Mouse (Mus musculus) cerebellum, adult 11-12 months (tissue): Measurements from ENCODE around the gene Slc35c1.

Experiments used
- DNase-seq: peaks from one replicate; pipeline ENCODE4 v3.0.0; 2022

Slc35c1 gene

GRCm38 (mm10) chr2:92433578-92434374 is 26.6 kb downstream of the Slc35c1 start, which contains the start of gene Cry2:
Gene Cry2 (minus strand): TSS chr2:92434043.
- DNase-seq: peak; percentile 100

GRCm38 (mm10) chr2:92432299-92433295 is 27.7 kb downstream of the Slc35c1 start:
- DNase-seq: peak; percentile 70

- DNase-seq: peak; percentile 64
These were observed 28.6 kb downstream of the Slc35c1 start for GRCm38 (mm10) chr2:92431611-92432179.

GRCm38 (mm10) chr2:92430723-92431541 is 29.4 kb downstream of the Slc35c1 start:
- DNase-seq: peak; percentile 76

DNA sequence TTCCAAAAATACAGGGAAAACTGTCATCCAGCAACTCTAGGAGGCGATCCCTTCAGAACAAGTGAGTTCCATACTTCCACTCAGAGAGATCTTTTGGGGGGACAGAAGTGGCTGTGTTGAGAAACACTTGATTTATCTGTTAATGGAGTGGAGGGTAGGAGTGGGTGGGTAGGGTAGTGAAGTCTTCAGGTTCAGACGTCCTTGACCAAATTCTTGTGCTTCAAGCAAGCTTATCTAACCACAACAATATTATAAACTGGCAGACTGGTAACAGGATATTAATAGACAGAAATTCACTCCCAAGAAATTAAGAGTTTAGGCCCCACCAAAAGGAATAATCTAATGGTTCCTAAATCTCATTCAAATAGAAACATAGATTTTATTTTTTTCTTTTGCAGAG is 30.2 kb downstream of the Slc35c1 start:
- DNase-seq: no peak

- peak; percentile 95 for DNase-seq
These were observed 32.5 kb downstream of the Slc35c1 start for GRCm38 (mm10) chr2:92427882-92428281.

DNA sequence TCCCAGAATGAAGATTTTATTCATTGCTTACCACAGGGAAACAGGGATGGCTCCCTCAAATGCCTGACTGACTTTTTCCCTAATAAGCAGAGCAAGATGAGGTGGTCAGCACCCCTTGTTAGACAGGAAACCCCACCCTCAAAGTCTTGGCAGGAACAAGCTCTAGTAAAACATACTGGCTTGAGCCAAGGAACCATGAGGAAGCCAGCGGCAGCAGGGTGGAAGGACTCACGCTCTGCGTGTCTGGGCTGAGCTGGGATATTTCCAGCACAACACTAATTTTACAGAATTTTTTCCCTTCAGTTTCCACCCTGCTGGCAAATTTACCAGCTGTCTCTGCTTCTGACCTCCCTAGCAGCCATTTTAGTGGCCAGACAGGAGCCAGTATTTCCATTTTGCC is 33.9 kb downstream of the Slc35c1 start:
- DNase-seq: peak; percentile 65

DNA sequence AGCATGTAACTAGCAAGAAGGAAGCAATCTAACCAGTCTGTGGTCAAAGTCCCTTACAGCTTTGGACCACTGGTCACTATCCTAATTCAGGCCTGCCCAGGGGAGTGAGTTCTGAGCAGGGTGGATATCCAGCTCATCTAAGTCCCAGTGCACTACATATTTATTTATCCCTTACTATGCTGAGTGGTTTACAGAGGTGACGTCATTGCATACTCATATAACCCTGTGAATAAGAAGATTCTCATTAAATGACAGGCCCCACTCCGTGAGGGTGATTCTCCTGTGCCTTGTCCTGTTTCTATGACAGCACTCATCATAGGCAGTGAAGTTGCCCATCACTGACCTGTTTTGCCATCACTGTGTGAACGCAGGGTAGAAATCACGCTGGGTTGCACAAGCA is 35.0 kb downstream of the Slc35c1 start:
- no peak for DNase-seq

DNA sequence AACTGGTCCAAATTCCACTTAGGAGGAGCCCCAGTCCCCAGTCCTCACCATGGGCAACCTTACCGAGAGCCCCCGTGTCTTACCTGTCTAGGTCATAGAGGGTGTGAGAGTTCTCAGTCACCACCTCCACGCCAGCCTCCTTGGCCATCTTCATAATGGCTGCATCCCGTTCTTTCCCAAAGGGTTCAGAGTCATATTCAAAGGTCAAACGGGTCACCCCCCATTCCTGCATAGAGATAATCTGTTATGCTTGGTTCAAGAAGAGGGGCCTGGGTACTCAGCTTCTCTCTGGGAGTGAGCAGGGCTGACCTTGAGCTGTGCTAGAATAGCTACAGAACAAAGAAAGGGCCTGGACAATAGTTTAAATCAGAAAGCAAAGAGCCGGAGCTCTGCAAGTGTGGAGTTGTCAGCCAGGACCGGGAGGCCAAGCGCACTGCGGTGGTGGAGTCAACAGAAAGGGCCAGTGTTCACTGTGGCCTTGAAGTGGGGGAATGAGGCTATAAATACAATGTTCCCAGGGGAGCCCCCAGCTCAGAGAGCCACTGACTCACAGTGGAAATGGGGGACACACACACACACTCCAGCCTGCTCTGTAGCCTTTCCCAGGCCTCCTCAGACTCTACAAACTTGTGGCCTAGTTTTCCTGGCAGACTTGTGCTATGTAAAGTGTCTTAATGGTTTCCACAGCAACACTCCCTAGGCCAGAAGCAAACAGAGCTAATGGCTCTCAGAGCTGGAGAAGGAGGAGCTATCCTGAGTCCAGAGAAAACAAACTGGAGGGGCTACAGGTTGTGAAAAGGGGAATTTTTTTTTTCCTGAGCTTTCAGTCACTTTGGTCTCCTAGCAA is 35.7 kb downstream of the Slc35c1 start:
- peak; percentile 53 for DNase-seq

GRCm38 (mm10) chr2:92423702-92424461 is 36.5 kb downstream of the Slc35c1 start:
- peak; percentile 94 for DNase-seq

DNA sequence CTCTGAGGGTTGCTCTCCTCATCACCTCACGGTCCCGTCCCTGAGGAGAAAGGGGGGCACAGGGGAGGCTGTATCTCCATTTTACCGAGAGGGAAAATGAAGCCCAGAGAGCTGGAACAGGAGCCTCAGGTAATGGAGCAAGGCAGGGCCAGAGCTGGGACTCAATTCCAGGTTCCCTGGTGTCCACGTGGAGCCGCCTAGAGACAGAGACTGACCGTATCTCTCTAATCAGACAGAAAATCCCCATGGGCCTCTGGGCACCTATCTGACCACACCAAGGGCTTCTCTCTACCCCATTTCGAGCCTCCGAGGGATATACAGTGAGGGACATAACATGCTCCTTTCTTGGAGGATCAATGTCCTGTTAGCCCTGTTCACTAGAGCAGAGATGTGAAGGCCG is 37.2 kb downstream of the Slc35c1 start:
- no peak for DNase-seq

GRCm38 (mm10) chr2:92422388-92423135 is 37.8 kb downstream of the Slc35c1 start:
- peak; percentile 68 for DNase-seq

- DNase-seq: peak; percentile 44
These were observed 38.5 kb downstream of the Slc35c1 start for GRCm38 (mm10) chr2:92421723-92422387.

DNA sequence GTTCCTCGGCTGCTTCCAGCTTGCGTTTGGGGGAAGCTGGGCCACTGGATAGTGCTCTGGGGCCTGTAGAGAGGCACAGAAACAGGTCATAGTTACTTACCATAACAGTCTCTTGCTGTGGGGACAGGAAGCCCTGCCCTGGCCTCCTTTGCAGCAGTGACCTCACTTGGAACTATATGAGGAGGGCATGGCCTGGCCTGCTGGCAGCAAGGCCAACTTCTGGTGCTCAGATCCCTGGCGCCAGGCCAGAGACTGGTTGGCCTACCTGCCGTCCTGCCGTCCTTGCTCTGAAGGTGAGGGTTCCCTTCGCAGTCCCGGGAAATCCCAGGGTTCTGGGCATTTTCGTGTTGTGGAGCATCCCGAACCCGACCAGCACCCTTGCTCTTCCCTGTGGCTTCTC is 48.6 kb downstream of the Slc35c1 start:
- peak; percentile 88 for DNase-seq

GRCm38 (mm10) chr2:92408309-92409045 is 51.9 kb downstream of the Slc35c1 start:
- no peak for DNase-seq

DNA sequence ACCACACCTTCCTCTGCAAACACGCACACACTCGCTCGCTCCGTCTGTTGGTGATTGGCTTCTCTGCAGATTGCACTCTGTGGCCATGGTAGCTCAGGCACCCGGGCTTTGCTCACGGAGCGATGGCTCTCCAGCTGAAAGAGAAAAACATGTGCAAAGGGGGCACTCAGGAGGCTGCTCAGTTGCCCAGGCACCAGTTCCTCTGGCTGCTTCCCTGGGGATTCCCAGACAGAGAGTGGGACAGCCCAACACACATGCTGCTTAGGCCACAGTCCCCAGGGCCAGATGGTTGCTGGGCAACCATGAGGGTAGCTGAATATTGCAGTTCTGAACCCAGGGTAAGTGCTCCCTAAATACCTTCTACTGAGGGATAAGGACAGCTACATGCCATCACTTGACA is 54.7 kb downstream of the Slc35c1 start:
- DNase-seq: peak; percentile 41

GRCm38 (mm10) chr2:92404737-92405136 is 55.6 kb downstream of the Slc35c1 start:
- DNase-seq: peak; percentile 58

GRCm38 (mm10) chr2:92403776-92404319 is 56.5 kb downstream of the Slc35c1 start:
- DNase-seq: peak; percentile 61
